Mouse (Mus musculus): ENCODE data around the gene Peli2.

Peli2 gene

GRCm38 (mm10) chr14:48189330-48189729 is 68.7 kb downstream of the Peli2 start:
- no peak for DNase-seq (ENCODE audit: low read depth, low spot score)

GRCm38 (mm10) chr14:48190946-48191345 is 70.3 kb downstream of the Peli2 start:
- no peak for DNase-seq (ENCODE audit: low read depth, low spot score)

- DNase-seq (ENCODE audit: low read depth, low spot score), result no peak
Observed at GRCm38 (mm10) chr14:48191925-48192324, 71.3 kb downstream of the Peli2 start.

GRCm38 (mm10) chr14:48196804-48197203 is 76.2 kb downstream of the Peli2 start:
- DNase-seq (ENCODE audit: low read depth, low spot score), result no peak

- no peak for DNase-seq (ENCODE audit: low read depth, low spot score)
Observed at GRCm38 (mm10) chr14:48197287-48197686, 76.7 kb downstream of the Peli2 start.

GRCm38 (mm10) chr14:48198190-48198954 is 77.7 kb downstream of the Peli2 start:
- DNase-seq (ENCODE audit: low read depth, low spot score), result no peak

- DNase-seq (ENCODE audit: low read depth, low spot score), result no peak
Observed at GRCm38 (mm10) chr14:48198957-48199356, 78.3 kb downstream of the Peli2 start.

- DNase-seq (ENCODE audit: low read depth, low spot score), result no peak
Observed at GRCm38 (mm10) chr14:48199506-48199905, 78.9 kb downstream of the Peli2 start.

GRCm38 (mm10) chr14:48200291-48200690 is 79.7 kb downstream of the Peli2 start:
- no peak for DNase-seq (ENCODE audit: low read depth, low spot score)

GRCm38 (mm10) chr14:48200788-48201187 is 80.2 kb downstream of the Peli2 start:
- DNase-seq (ENCODE audit: low read depth, low spot score), result no peak

- DNase-seq (ENCODE audit: low read depth, low spot score), result no peak
Observed at GRCm38 (mm10) chr14:48201403-48201802, 80.8 kb downstream of the Peli2 start.

GRCm38 (mm10) chr14:48202096-48203036 is 81.7 kb downstream of the Peli2 start:
- DNase-seq (ENCODE audit: low read depth, low spot score), result no peak

GRCm38 (mm10) chr14:48205044-48205443 is 84.4 kb downstream of the Peli2 start:
- DNase-seq (ENCODE audit: low read depth, low spot score), result no peak

- DNase-seq (ENCODE audit: low read depth, low spot score), result no peak
Observed at GRCm38 (mm10) chr14:48205635-48206034, 85.0 kb downstream of the Peli2 start.

- no peak for DNase-seq (ENCODE audit: low read depth, low spot score)
Observed at GRCm38 (mm10) chr14:48207119-48207518, 86.5 kb downstream of the Peli2 start.

GRCm38 (mm10) chr14:48207746-48208640 is 87.4 kb downstream of the Peli2 start:
- DNase-seq (ENCODE audit: low read depth, low spot score), result no peak

- DNase-seq (ENCODE audit: low read depth, low spot score), result no peak
Observed at GRCm38 (mm10) chr14:48209436-48209835, 88.8 kb downstream of the Peli2 start.

GRCm38 (mm10) chr14:48210089-48210488 is 89.5 kb downstream of the Peli2 start:
- no peak for DNase-seq (ENCODE audit: low read depth, low spot score)

GRCm38 (mm10) chr14:48211526-48211925 is 90.9 kb downstream of the Peli2 start:
- no peak for DNase-seq (ENCODE audit: low read depth, low spot score)

- DNase-seq (ENCODE audit: low read depth, low spot score), result no peak
Observed at GRCm38 (mm10) chr14:48212839-48213238, 92.2 kb downstream of the Peli2 start.

- no peak for DNase-seq (ENCODE audit: low read depth, low spot score)
Observed at GRCm38 (mm10) chr14:48213593-48213992, 93.0 kb downstream of the Peli2 start.

GRCm38 (mm10) chr14:48222051-48222450 is 101.4 kb downstream of the Peli2 start:
- no peak for DNase-seq (ENCODE audit: low read depth, low spot score)

Measured in forelimb bud, embryonic 11.5 days (tissue).